Mouse (Mus musculus) NIH3T3 (cell line): ENCODE results near the gene Ikzf1.

Source experiments
- DNase-seq: peaks from one replicate; pipeline ENCODE4 v3.0.0-alpha.2; 2012; ENCODE audit warnings: low read depth

Ikzf1 gene

GRCm38 (mm10) chr11:11684930-11685852 lies at the start of gene Ikzf1:
TSS of gene Ikzf1 (plus strand) at chr11:11685003.
- DNase-seq, result no peak

- DNase-seq, result no peak
Measured at GRCm38 (mm10) chr11:11644303-11644702, 40.5 kb upstream of the Ikzf1 start.

- no peak for DNase-seq
Measured at GRCm38 (mm10) chr11:11656388-11656787, 28.4 kb upstream of the Ikzf1 start.

GRCm38 (mm10) chr11:11656995-11657530 lies 27.7 kb upstream of the Ikzf1 start:
- no peak for DNase-seq

DNA sequence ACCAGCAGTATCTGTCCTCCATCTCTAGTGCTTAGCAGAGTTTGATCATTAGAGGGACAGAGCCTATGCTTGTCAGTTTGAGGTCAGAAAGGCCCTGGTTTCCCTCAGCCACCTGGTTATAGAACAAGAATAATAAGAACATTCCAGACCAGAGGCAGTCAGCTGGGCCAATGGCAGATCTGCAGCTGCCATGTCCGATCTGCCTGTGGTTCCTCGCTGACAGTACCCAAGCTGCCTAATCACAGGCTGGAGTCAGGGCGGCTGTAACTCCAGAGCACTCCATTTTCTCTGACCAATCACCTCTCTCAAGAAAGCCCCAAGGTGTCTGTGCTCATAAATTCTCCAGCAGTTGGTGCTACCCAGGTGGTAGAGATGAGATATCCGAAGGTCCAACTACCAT lies 27.2 kb upstream of the Ikzf1 start:
- DNase-seq, result no peak

DNA sequence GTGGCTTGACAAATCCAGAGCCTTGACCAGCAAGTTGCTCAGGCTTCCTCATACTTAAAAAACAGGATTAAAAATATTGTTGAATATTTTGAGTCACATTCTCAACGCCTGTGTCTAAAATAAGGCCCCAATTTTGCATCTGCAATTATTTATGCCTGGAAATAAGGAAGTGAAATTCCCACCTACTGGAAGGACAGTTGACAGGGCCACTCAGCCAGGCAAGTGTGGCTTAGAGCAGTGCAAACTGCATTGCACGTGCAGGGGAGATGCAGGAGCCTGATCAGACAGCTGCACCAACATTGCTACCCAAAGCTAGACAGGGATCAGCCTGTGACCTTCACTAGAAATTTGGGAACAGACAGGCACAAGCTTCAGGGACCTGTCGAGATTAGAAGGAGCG lies 26.0 kb upstream of the Ikzf1 start:
- no peak for DNase-seq

- DNase-seq, result no peak
Measured at GRCm38 (mm10) chr11:11660651-11661050, 24.2 kb upstream of the Ikzf1 start.

DNA sequence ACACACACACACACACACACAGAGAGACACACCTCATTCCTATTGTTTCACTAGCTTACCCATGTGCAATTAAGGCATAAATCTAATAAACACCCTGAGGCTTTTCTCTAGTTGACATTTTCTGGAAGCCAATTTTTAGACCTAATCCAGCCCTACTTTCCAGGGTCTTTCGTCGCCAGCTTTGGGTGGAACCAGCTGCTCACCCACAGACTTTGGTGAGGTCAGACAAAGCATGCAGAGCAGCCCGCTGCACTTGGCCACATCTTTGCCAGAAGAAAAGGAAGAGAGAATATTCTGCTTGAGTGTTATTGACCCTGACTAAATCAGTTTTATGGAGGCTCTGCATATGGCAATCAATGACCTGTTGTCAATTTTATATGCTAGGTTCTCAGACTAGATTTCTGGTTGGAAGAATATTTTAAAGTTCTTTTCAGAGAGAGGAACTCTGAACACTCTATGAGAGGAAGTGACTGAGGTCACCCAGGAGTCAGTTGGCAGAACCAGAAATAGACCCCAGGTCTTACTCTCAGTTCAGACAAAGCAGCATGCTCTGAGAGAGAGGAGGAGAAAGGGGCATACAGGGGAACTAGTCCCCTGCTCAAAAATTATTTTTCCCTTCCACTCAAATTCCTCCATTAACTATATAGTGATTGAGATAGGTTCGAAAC lies 17.4 kb upstream of the Ikzf1 start:
- no peak for DNase-seq

DNA sequence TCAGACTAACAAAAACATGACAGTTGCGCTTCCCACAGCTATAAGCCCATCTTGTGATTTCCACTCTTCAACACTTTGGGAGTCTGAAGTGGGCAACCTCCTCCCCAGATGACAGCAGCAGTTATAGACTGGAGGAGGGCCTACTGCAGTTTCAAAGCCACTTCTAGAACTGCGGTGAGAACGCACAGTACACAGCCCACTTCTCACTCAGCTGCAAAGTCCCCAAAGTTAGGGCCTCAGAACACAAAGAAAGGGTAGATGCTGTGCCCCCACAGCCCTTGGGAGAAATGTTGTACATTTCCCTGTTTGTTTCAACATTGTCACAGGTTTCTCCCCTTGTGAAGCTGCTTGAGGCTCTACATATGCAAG lies 16.9 kb upstream of the Ikzf1 start:
- no peak for DNase-seq

GRCm38 (mm10) chr11:11672974-11673373 lies 11.8 kb upstream of the Ikzf1 start:
- no peak for DNase-seq

DNA sequence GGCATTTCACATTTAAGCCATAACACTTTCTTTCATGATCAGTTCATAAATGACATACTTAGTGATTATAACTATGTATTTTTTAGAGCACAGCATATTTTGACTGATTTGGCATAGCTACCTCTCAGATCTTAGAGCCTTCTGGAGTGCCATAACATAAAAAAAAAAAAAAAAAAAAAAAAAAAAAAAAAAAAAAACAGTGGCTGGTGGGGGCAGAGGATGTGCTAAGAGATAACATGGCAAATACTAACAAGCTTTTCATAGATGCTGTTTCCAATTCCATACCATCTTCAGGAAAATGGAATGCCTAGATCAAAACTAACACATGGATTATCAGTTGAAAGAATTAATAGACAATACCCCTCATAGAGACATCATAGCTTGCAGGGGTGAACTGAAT lies 9.7 kb upstream of the Ikzf1 start:
- no peak for DNase-seq

- no peak for DNase-seq
Measured at GRCm38 (mm10) chr11:11676068-11676741, 8.6 kb upstream of the Ikzf1 start.

GRCm38 (mm10) chr11:11677165-11677564 lies 7.6 kb upstream of the Ikzf1 start:
- DNase-seq, result no peak

GRCm38 (mm10) chr11:11678972-11679371 lies 5.8 kb upstream of the Ikzf1 start:
- DNase-seq, result no peak

DNA sequence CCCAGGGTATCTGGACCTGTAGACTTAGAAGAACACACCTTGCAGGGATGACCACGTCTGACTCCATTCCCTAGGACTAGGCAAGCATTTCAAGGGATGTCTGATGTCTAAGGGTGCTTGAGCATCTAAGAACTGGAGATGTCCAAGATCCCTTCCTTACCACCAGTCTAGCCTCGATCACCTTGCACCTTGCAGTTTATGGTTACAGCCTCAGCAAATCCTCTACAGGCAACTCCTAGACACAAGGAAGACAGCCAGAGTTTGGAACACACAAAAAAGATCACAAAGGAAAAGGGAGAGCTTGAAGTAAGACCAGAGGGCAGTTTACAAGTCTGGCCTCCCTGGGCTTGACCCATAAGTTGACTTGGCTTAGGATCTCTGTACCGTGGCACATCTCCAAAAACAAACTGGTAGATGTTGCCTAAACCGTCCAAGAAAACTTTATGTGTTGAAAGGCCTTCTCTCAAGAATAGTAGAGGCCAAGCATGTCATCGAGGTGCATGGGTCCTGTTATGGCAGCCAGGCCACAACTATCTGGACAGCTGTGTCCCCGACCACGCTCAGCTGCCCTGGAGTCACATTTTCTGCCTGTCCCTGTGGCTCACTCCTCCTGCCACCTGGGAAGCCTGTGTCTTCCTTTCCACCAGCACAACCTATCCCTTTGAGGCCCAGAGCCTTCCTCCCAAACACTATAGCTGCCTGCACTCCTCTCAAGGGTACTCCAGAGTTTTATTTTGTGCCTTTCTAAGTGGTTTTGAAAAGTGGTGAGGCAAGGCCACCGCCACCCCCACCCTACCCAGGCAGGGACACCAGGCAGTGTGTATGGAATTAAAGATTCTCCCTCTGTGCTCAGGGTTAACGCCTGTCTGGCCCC lies 510 bp upstream of the Ikzf1 start:
- DNase-seq, result no peak

DNA sequence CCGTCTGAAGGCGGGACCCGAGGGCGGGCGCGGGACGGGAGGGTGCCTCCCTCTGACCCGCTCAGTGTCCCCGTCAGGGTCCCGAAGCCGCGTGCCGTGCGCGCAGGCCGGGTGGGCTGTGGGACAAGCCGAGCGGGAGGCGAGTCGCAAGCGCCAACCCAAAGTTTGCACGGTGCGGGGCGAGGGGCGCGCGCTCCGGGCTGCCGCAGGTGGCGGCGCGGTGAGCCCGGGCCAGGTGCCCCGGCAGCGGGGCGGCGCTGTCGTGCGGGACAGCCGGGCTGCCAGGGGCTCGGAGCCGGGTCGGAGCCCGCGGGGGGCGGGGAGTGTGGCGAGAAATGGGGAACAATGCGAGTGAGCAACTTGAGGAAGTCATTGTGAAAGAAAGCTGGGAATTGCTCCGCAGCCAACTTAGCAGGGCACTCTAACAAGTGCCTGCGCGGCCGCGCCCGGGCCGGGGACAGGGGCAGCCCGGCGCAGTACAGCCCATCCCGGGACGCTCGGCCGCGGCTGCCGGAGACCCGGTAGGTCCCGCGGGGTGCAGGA lies 1.1 kb downstream of the Ikzf1 start:
- no peak for DNase-seq

DNA sequence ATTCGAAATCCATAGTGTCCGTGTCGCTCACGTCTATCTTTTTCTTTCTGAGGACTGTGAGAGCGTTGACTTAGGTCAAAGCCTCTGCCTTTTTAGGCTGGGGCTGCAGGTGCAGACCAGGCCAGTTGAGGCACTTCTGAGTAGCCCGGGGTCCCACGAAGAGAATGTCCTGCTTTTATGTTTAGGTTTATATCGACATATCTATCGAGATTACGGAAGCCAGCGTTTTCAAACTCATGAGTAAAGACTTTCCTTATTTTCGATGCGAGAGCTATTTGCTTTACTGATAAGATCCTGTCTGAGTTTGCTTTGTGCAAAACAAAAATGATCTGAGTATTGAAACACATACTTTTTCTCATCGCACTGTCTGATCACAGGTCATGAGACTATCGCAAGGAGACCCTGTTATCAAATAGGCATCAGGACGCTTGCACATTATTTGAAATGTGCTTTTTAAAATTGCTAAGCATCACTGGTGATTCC lies 1.8 kb downstream of the Ikzf1 start:
- no peak for DNase-seq

DNA sequence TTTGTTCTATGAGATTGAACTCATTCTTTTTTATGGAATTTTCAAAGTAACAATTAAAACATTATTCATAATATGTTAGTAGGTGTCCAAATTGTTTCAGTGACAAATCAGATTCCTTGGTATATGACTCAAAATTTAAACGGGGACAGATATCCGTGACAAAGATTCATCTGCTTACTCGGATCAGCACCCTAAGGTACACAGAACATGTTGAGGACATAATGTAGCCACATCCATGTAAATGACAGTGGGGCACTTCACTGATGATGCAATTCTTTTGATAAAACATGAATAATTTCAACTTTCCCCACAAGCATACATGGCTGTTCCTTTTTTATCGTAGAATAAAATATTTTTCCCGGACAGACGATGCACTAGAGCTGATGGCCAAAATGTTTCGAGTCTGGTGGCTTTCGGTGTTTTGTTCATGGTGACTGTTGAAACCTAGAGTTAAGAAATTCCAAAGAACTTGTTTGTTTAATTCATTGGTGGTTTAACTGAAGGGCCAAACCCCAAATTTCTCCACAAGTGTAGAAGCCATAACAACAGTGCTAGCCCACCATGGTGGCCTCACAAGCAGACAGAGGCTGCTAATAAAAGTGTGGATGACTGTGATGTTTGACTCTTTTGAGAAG lies 2.9 kb downstream of the Ikzf1 start:
- DNase-seq, result no peak

DNA sequence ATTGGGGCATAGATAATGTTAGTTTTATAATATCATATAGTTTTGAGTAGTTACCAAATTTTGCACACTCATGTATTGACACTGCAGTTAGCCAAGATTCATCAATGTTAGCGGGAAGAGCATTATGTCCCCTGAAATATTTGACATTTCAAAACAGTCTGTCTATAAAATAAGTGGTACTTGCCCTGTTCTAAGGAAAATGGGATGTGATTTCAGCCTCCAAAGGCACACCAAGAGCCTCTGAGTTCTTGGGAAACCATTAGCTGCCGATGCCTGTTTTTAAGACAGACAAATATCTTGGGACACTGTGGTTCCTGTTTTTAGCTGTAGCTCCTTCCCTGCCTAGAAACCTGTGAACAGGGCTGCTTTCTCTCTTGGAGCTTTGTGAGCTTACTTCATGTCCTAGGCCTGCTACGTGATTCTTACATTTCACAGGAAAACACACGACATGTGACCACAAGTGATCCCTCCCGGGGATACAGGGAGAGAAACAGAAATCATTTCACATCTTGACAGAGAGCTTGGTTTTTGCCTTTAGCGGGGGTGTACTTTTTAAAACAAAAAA lies 4.0 kb downstream of the Ikzf1 start:
- DNase-seq, result no peak

DNA sequence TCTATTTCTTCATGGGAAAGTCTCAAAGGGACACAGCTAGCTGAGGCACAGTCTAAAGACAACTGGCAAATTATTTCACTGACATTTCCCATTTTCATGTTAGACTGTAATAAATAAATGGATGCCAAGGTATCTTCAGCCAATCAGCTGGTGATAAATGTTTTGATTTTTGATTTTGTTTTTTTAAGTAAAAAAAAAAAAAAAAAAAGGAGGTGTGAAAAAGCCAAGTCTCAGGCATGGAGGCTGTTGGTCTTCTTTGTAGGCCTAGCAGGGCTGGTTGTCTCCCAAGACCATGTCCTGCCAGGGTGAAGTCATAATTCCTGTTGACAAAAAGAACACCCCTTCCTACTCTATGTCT lies 4.9 kb downstream of the Ikzf1 start:
- DNase-seq, result no peak
